Mouse (Mus musculus): ENCODE measurements at regions not wholly inside any gene's neighbourhood (a gene's known extent, or its start where the extent isn't known, plus 50 kb on each side); places are given as distances from the start of the nearest gene placed in this dataset.

DNA sequence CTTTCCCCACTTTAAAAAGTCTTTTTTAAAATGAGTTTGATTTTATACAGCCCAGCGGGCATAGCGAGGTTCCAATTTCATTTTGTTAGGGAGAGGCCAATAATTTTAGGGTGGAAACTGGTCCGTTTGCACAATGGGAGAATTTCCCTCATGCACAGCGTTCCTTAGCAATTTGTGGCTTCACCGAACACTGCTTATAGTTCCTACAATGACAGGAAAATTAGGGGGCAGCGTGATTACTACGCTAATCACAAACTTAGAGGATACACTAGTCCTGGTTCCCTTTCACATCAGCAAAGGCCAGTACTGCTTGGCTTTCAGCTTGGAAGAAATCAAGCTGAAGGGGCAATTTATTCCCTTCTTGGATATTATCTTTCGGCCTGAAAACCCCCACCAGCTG, 745.1 kb upstream of the Gm19410 start:
- H3K4me3 ChIP-seq (replicated peaks): no peak overlapping the region

DNA sequence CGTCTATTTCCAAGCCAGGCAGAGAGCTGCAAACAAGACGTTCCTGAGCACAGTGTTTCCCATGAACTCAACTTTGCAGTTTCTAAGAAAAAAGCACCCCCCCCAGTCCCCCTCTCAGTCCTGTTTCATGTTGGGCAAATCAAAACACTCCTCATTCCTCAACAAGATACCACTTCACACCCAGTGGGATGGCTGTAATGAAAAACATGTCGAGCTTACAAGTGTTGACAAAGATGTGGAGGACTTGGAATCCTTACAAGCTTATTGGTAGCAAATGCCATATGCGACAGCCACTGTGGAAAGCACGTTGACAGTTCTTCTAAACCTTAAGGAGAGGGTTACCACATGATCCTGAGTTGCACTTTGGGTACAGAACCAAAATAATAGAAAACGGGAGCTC, 742.9 kb upstream of the Gm19410 start:
- ATAC-seq: no peak
- Histone ChIP-seq H3K4me3 (replicated peaks) (no peak overlapping the region), H3K9ac (no peak overlapping the region), H3K4me2 (replicated peaks) (no peak overlapping the region), H3K27me3 (replicated peaks) (no peaks in the 10 kb centered on the region), H3K9me3 (no peaks in the 10 kb centered on the region), H3K4me1 (replicated peaks) (no peaks in the 10 kb centered on the region), H3K36me3 (no peaks in the 10 kb centered on the region), H3K27ac (no peak overlapping the region)
- 71% methylated on average over 6 of the region's 6 CpGs for WGBS

More for the DNA sequence above, 745.1 kb upstream of the Gm19410 start:
- H3K4me2 ChIP-seq (replicated peaks): no peak overlapping the region
- no peaks in the 10 kb centered on the region for H3K9me3 ChIP-seq
- H3K36me3 ChIP-seq: no peaks in the 10 kb centered on the region
- no peaks in the 10 kb centered on the region for H3K4me1 ChIP-seq (replicated peaks)
- H3K27ac ChIP-seq: no peak overlapping the region
- whole genome bisulfite sequencing: 93% methylated on average over 8 of the region's 8 CpGs
- H3K9ac ChIP-seq: no peak overlapping the region
- ATAC-seq: no peak
- no peaks in the 10 kb centered on the region for H3K27me3 ChIP-seq (replicated peaks)

DNA sequence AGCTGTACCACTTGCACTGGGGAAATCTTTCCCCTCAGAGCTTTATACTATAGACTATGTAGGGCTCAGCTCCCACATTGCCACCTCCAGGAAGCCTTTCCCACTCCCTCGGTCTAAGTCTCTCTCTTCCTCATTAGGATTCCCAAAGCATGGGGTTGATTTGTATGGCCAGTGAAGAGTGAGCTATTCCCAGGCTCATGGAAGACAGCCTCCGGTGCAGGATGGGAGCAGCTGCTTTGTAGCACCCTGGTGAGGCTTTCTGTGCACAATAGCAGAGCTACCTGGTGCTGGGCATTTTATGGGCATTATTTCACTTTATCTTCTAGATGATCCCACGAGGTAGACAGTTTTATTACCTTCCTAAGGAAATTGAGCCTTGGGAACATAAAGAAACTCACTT, 717.8 kb upstream of the Gm19410 start:
- Histone ChIP-seq H3K27me3 (replicated peaks) (no peaks in the 10 kb centered on the region), H3K27ac (no peak overlapping the region), H3K4me1 (replicated peaks) (no peaks in the 10 kb centered on the region), H3K9ac (no peak overlapping the region), H3K4me3 (replicated peaks) (no peak overlapping the region), H3K9me3 (no peaks in the 10 kb centered on the region), H3K4me2 (replicated peaks) (no peak overlapping the region), H3K36me3 (no peaks in the 10 kb centered on the region)
- ATAC-seq: no peak
- 41% methylated on average over 3 of the region's 3 CpGs for WGBS

DNA sequence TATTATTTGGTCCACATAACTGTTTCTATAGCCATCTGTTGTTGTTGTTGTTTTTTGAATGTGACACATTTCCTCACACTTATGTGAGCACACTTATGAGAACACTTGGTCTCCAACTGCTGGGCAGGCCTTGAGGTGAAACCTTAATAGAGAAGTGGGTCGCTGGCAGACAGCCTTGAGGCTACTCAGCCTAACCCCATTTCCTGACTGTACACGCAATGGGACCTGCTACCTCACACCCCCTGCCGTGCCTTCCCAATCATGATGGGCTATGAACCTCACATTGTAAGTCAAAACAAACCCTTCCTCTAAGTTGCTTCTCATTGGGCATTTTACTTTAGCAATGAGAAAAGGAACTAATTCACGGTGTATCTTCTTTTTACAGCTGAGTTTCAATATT, 712.1 kb upstream of the Gm19410 start:
- 89% methylated on average over 4 of the region's 4 CpGs for WGBS
- no peak for ATAC-seq
- no peaks in the 10 kb centered on the region for H3K4me1 ChIP-seq (replicated peaks)

DNA sequence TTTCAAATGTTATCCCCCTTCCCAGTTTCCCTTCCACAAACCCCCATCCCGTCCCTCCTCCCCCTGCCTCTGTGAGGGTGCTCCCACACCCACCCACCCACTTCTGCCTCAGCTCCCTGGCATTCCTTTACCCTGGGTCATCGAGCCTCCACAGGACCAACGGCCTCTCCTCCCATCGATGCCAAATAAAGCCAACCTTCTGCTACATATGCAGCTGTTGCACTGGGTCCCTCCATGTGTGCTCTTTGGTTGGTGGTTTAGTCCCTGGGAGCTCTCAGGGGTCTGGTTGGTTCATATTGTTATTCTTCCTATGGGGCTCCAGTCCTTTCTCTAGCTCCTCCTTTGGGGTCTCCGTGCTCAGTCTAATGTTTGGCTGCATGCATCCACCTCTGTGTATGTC, 704.5 kb upstream of the Gm19410 start:
- H3K9ac ChIP-seq: no peak overlapping the region
- no peak overlapping the region for H3K27ac ChIP-seq
- ATAC-seq: no peak
- H3K36me3 ChIP-seq: no peaks in the 10 kb centered on the region
- H3K4me1 ChIP-seq (replicated peaks): no peaks in the 10 kb centered on the region
- H3K4me2 ChIP-seq (replicated peaks): no peak overlapping the region
- H3K4me3 ChIP-seq (replicated peaks): no peak overlapping the region
- H3K9me3 ChIP-seq: no peaks in the 10 kb centered on the region
- H3K27me3 ChIP-seq (replicated peaks): no peaks in the 10 kb centered on the region
- 89% methylated on average over 5 of the region's 5 CpGs for WGBS

More for the DNA sequence above, 712.1 kb upstream of the Gm19410 start:
- Histone ChIP-seq H3K27me3 (replicated peaks) (no peaks in the 10 kb centered on the region), H3K4me2 (replicated peaks) (no peak overlapping the region), H3K36me3 (no peaks in the 10 kb centered on the region), H3K27ac (no peak overlapping the region), H3K4me3 (replicated peaks) (no peak overlapping the region), H3K9ac (no peak overlapping the region), H3K9me3 (no peaks in the 10 kb centered on the region)

DNA sequence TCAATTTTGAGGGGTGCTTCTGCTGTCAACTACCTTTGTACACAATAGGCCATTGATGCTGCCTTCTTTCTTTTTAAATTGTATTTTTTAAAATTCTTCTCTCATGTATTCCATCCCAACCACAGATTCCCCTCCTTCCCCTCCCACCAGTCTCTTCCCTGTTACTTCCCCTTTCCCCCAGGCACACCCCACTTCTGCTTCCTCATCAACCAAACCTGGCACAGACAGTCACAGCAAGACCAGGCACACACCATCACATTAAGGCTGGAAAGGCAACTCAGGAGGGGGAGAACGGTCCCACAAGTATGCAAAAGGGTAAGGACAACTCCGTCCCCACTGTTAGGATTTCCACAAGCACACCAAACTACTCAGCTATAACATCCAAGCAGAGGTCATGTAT, 697.4 kb upstream of the Gm19410 start:
- no peak overlapping the region for H3K4me3 ChIP-seq (replicated peaks)
- no peaks in the 10 kb centered on the region for H3K36me3 ChIP-seq
- 86% methylated on average over 2 of the region's 2 CpGs for WGBS
- H3K9ac ChIP-seq: no peak overlapping the region
- no peak overlapping the region for H3K4me2 ChIP-seq (replicated peaks)
- H3K9me3 ChIP-seq: no peaks in the 10 kb centered on the region
- H3K27ac ChIP-seq: no peak overlapping the region
- H3K27me3 ChIP-seq (replicated peaks): no peaks in the 10 kb centered on the region
- no peak for ATAC-seq
- no peaks in the 10 kb centered on the region for H3K4me1 ChIP-seq (replicated peaks)

DNA sequence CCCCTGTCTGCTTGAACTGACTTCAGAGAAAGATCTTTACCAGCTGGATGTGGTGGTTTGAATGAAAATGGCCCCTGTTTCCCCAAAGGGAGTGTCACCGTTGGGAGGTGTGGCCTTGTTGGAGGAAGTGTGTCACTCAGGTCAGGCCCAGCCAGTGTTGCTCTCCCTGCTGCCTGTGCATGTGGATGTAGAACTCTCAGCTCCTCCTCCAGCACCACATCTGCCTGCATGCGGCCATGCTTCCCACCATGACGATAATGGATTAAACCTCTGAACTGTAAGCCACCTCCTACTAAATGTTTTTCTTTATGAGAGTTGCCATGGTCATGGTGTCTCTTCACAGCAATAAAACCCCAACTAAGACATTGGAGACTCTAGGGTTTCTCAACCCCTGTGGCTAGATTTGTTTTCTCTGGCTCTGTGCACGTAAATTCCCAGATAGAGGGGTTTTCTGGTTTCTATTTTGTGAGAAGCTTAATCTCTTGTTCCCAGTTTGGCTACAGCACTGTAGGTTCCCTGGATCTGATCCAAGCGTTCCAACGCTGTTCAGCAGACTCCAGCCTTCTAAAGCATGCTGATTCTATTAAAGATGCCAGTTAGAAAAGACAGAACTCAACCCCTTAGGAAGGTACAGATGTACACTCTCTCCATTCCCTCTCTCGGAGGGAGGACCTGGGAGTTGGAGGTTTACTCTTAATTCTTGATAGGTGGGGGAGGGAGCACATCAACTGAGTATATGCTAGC, 695.2 kb upstream of the Gm19410 start:
- WGBS: 78% methylated on average over 7 of the region's 7 CpGs
- Histone ChIP-seq H3K36me3 (no peaks in the 10 kb centered on the region), H3K4me3 (replicated peaks) (no peak overlapping the region), H3K9ac (no peak overlapping the region), H3K4me1 (replicated peaks) (no peaks in the 10 kb centered on the region), H3K27me3 (replicated peaks) (no peaks in the 10 kb centered on the region), H3K4me2 (replicated peaks) (no peak overlapping the region), H3K27ac (no peak overlapping the region), H3K9me3 (no peaks in the 10 kb centered on the region)
- ATAC-seq: no peak

DNA sequence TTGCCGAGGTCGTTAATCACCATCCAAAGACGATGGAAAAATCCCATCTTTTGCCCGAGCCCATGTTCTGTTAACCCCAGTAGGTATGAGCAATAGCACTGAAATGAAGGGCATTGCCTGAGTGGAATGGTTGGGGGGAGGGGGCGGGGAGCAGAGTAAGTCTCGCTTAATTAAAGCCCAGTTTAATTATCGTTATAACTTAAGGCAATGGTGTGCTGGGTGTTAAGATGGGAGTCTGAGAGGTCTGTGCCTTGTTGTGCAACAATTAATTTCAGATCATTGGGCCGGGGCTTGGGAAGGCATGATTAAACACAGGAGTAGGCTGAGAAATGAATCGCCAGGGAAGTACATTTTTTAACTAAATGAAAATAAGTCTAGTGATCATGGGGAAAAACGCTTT, 689.6 kb upstream of the Gm19410 start:
- no peaks in the 10 kb centered on the region for H3K9me3 ChIP-seq
- no peaks in the 10 kb centered on the region for H3K36me3 ChIP-seq
- ATAC-seq: no peak
- H3K4me1 ChIP-seq (replicated peaks): no peaks in the 10 kb centered on the region
- no peak overlapping the region for H3K4me2 ChIP-seq (replicated peaks)
- no peak overlapping the region for H3K4me3 ChIP-seq (replicated peaks)
- H3K27ac ChIP-seq: no peak overlapping the region
- no peak overlapping the region for H3K9ac ChIP-seq
- no peaks in the 10 kb centered on the region for H3K27me3 ChIP-seq (replicated peaks)
- WGBS: 88% methylated on average over 10 of the region's 10 CpGs

DNA sequence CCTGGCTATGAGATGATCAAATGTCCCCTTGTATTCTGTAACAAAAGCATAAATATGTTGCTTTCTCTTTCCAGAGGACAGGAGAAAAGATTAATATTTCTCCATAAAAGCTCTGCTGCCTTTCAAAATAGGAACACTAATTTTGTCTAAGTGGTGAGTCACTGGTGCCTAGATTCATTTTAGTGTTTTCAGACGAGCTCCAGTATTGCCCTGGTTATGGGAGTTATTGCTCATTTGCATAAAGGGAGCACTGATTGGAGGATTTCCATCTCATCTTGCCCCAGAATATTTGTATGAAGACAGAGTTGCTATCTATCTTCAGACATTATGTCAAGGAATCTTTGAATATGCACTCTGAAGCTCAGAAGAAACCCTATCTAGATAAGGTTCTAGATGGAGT, 682.4 kb upstream of the Gm19410 start:
- Histone ChIP-seq H3K27ac (no peak overlapping the region), H3K4me1 (replicated peaks) (no peaks in the 10 kb centered on the region), H3K9ac (no peak overlapping the region), H3K36me3 (no peaks in the 10 kb centered on the region), H3K27me3 (replicated peaks) (no peaks in the 10 kb centered on the region), H3K9me3 (no peaks in the 10 kb centered on the region), H3K4me3 (replicated peaks) (no peak overlapping the region), H3K4me2 (replicated peaks) (no peak overlapping the region)
- ATAC-seq: no peak
- WGBS: 41% methylated on average over 1 of the region's 1 CpGs

DNA sequence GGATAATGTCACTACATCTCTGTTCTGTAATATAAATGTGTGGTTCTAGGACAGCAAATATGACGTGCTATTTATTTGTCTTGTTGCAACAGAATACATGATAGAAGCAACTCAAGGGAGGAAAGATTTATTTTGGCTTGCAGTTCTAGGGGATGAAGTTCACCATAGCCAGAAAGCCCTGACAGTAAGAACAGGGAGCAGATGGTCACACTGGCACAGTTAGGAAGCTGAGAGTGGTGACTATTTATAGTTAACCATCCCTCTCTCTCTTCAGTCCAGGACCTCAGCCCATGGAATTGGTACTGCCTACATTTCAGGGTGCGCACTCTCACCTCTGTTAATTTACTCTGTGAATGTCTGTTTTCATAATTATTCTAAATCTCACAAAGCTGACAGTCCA, 678.5 kb upstream of the Gm19410 start:
- Histone ChIP-seq H3K27me3 (replicated peaks) (no peaks in the 10 kb centered on the region), H3K27ac (no peak overlapping the region), H3K9me3 (no peaks in the 10 kb centered on the region), H3K4me2 (replicated peaks) (no peak overlapping the region), H3K4me3 (replicated peaks) (no peak overlapping the region), H3K4me1 (replicated peaks) (no peaks in the 10 kb centered on the region), H3K36me3 (no peaks in the 10 kb centered on the region), H3K9ac (no peak overlapping the region)
- WGBS: 93% methylated on average over 2 of the region's 2 CpGs
- ATAC-seq: no peak

DNA sequence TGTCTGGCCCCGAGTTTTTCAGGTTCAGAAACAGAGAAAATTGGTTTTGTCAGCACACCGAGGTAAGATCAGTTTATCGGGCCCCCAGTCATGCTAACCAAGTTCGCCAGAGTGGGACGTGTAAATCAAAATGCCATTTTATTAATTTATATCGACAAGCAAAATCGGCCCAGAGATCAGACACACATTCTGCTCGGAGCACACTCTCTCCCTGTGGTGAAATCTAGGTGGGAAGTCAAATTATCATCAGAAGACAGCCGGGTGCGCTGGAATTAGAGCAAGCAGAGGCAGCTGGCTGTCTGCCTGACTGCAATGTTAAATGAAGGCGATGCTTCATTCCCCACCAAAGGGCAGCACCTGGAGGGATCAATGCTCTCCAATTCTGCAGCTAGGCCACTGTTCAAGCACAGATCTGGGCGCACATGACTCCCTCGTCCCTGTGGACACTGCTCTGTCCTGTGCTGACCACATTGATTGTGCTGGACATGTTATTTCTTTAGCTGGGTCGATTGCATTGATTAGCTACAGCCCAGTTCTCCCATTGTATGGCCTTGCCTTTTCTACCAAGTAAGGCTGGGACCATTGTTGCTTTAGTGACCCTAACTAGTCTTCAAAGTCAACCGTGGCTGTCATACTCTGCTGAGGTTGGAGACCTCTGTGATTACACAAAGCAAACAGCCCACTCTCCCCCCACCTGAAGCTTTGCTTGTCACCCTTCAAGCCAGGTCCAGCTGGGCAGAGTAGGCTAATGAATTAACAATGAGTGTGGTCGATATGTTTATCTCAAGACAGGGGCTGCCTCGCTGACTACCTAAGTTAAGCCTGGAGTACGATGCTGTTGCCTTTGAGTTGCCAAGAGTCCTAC, 677.0 kb upstream of the Gm19410 start:
- no peak for ATAC-seq
- Histone ChIP-seq H3K9ac (no peak overlapping the region), H3K27ac (no peak overlapping the region), H3K4me3 (replicated peaks) (no peak overlapping the region), H3K4me1 (replicated peaks) (no peaks in the 10 kb centered on the region), H3K9me3 (no peaks in the 10 kb centered on the region), H3K27me3 (replicated peaks) (no peaks in the 10 kb centered on the region), H3K4me2 (replicated peaks) (no peak overlapping the region), H3K36me3 (no peaks in the 10 kb centered on the region)
- WGBS: 76% methylated on average over 18 of the region's 18 CpGs

DNA sequence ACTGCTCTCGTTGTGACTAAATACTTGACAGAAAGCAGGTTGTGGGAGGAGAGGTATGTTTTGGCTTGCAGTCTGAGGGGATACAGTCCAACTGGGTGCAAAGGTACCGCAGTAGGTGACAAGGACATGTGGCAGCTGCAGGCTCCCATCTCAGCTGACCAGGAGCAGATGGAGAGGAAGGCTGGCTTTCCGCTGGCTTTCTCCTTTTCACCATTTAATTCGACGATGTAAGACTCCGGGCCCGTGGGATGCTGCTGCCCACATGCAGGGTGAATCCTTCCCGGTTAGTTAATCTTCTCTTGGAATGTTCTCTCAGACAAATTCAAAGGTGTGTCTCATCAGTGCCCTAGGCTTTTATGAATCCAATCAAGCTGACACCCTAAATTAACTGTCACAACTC, 676.1 kb upstream of the Gm19410 start:
- no peak overlapping the region for H3K9ac ChIP-seq
- WGBS: 93% methylated on average over 8 of the region's 8 CpGs
- H3K4me2 ChIP-seq (replicated peaks): no peak overlapping the region

DNA sequence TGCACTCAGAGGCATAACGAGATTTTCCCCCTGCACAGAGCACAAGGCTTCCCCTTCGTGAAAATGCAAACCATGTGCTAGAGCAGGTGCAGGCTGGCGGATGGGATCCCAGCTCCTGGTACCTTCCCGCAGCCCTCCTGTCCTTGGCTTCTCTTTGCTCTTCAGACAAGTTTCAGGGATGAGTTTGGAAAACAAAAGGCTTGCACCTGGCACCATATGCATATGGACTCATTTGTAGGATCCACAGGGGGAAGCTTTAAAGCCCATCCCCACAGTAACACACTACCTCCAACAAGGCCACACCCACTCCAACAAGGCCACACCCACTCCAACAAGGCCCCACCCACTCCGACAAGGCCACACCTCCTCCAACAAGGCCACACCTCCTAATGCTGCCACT, 663.9 kb upstream of the Gm19410 start:
- no peak for ATAC-seq
- H3K27me3 ChIP-seq (replicated peaks): no peaks in the 10 kb centered on the region
- no peak overlapping the region for H3K9ac ChIP-seq
- no peak overlapping the region for H3K27ac ChIP-seq
- H3K4me2 ChIP-seq (replicated peaks): no peak overlapping the region
- H3K4me1 ChIP-seq (replicated peaks): no peaks in the 10 kb centered on the region
- WGBS: 79% methylated on average over 5 of the region's 5 CpGs
- H3K36me3 ChIP-seq: no peaks in the 10 kb centered on the region
- H3K4me3 ChIP-seq (replicated peaks): no peak overlapping the region
- H3K9me3 ChIP-seq: no peaks in the 10 kb centered on the region

More for the DNA sequence above, 676.1 kb upstream of the Gm19410 start:
- H3K4me1 ChIP-seq (replicated peaks): no peaks in the 10 kb centered on the region
- no peaks in the 10 kb centered on the region for H3K27me3 ChIP-seq (replicated peaks)
- no peak for ATAC-seq
- H3K9me3 ChIP-seq: no peaks in the 10 kb centered on the region
- no peaks in the 10 kb centered on the region for H3K36me3 ChIP-seq
- H3K27ac ChIP-seq: no peak overlapping the region
- H3K4me3 ChIP-seq (replicated peaks): no peak overlapping the region

All from intestine, embryonic 15.5 days (tissue).